Mouse (Mus musculus) ES-CJ7 (cell line): Measurements from ENCODE around the gene Ccz1.

Experiments
- DNase-seq: peaks from one replicate; pipeline ENCODE4 v3.0.0; 2011; ENCODE audit warnings: low read depth, low spot score

Gene Ccz1

DNA sequence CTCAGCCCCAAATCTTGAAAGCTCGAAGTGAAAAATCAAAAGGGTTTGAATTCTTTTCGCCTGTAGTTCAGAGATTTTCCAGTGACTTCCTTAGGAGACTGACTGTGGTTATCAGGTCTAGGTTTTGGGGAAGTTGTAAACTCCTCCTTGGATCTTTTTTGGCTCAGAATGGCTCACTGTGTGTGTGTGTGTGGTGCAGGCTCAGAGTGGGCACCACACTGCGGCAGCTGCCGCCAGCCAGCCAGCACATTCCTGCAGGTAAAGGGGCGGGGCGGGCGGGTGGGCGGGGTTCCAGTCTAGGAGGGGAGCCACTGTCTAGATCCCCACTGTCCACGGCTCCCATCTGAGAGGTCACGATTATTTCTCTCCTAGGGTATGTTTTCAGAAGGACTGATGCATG lies 73.1 kb downstream of the Ccz1 start:
- no peak for DNase-seq
